Mouse (Mus musculus): Measurements from ENCODE around the gene Mgmt. TPM values are rescaled to one million over a fixed set of nuclear protein-coding genes. Genes with fewer than 3 reads are reported as not detected.

Gene Mgmt
- polyA plus RNA-seq, 2 experiments: 3.3 to 6.6 TPM

DNA sequence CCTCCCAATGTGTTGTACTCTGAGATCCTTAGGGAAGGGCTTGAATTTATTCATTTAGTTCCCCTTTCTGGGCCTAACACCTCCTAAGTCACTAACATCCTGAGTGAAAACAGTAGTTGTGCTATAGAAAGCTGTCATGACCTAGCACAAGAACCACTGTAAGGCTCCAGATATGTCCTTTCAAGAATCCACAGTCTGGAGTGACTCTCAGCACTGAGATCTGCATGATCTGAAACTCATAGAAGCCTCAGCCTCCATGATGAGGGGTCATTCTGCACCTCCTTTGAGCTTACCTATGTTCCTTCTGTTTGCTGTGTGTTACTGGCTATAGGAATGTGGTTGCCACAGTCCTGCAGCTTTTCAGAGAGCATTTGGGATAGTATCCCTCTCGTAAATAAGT, 200.1 kb downstream of the Mgmt start:
- ATAC-seq (ENCODE audit: low FRiP score, low read depth) (no peak), DNase-seq (ENCODE audit: low spot score) (no peak)
- Histone ChIP-seq H3K27ac (replicated peaks; ENCODE audit: low read depth, low read length) (no peak overlapping the region), H3K36me3 (ENCODE audit: control insufficient read depth, insufficient read depth, low read length) (no peaks in the 10 kb centered on the region), H3K4me3 (replicated peaks; ENCODE audit: low read length) (no peak overlapping the region), H3K9me3 (ENCODE audit: control insufficient read depth, low read length) (0 out of 2 replicates have a peak, but pooled peaks cover 3% of the 10 kb centered on the region), H3K4me2 (replicated peaks; ENCODE audit: low read depth, low read length, severe bottlenecking) (no peak overlapping the region), H3K27me3 (ENCODE audit: control insufficient read depth, insufficient read depth, low read length) (no peaks in the 10 kb centered on the region), H3K4me1 (ENCODE audit: control insufficient read depth, insufficient read depth, low read length) (peaks cover 11% of the 10 kb centered on the region), H3K9ac (ENCODE audit: low read depth, low read length, severe bottlenecking) (no peak overlapping the region)
- no peak for TF ChIP-seq POLR2A (IDR thresholded peaks at IDR 0.05; ENCODE audit: borderline replicate concordance, extremely low read depth, insufficient read depth, insufficient read length)
- 97% methylated on average over 1 of the region's 1 CpGs for WGBS

DNA sequence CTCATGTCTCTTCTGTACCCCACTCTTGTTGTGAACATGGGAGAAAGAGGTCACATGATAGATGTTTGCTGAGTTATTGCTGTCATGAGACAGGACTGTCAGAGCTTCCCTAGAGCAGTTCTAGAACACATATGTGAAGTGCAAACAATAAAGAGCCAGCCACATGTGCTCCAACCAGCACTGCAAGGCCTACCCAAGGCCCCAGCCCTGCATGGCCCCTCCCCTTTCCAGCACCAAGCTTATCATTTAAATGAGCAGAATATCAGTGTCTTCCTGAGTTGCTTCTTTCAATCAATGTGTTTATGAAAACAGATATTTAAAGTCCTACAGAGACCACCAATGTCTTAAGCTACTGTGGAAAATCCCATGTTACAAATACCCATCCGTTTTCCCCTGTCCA, 201.3 kb downstream of the Mgmt start:
- Histone ChIP-seq H3K27ac (replicated peaks; ENCODE audit: low read depth, low read length) (no peak overlapping the region), H3K4me2 (replicated peaks; ENCODE audit: low read depth, low read length, severe bottlenecking) (no peak overlapping the region), H3K9ac (ENCODE audit: low read depth, low read length, severe bottlenecking) (no peak overlapping the region), H3K9me3 (ENCODE audit: control insufficient read depth, low read length) (0 out of 2 replicates have a peak, but pooled peaks cover 3% of the 10 kb centered on the region), H3K4me1 (ENCODE audit: control insufficient read depth, insufficient read depth, low read length) (peaks cover 8% of the 10 kb centered on the region), H3K27me3 (ENCODE audit: control insufficient read depth, insufficient read depth, low read length) (no peaks in the 10 kb centered on the region), H3K4me3 (replicated peaks; ENCODE audit: low read length) (no peak overlapping the region), H3K36me3 (ENCODE audit: control insufficient read depth, insufficient read depth, low read length) (no peaks in the 10 kb centered on the region)
- DNase-seq (ENCODE audit: low spot score) (no peak), ATAC-seq (ENCODE audit: low FRiP score, low read depth) (no peak)
- no peak for TF ChIP-seq POLR2A (IDR thresholded peaks at IDR 0.05; ENCODE audit: borderline replicate concordance, extremely low read depth, insufficient read depth, insufficient read length)
- WGBS: 100% methylated on average over 1 of the region's 1 CpGs

DNA sequence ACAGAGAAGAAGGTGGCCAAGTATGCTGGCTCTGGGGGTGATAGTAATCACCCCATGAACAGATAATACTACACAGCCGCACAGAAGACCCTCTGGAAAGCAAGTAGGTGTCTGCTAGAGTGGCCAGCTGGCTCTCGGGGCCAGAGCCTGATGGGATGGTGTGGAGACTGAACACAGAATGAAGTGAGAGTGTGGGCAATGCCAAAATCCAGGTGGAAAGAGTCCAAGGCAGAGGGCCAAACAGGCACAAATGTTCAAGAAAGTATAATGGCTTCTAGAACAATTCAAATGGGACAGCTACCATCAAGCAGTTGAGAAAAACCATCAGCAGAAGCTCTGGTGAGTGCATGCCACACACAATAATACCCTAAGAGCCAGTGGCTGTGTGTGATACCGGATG, 205.4 kb downstream of the Mgmt start:
- H3K9me3 ChIP-seq (ENCODE audit: control insufficient read depth, low read length): 0 out of 2 replicates have a peak, but pooled peaks cover 3% of the 10 kb centered on the region
- H3K27ac ChIP-seq (replicated peaks; ENCODE audit: low read depth, low read length): no peak overlapping the region
- 73% methylated on average over 3 of the region's 3 CpGs for WGBS
- ATAC-seq (ENCODE audit: low FRiP score, low read depth) (no peak), DNase-seq (ENCODE audit: low spot score) (no peak)
- H3K4me3 ChIP-seq (replicated peaks; ENCODE audit: low read length): no peak overlapping the region
- H3K27me3 ChIP-seq (ENCODE audit: control insufficient read depth, insufficient read depth, low read length): no peaks in the 10 kb centered on the region
- H3K4me2 ChIP-seq (replicated peaks; ENCODE audit: low read depth, low read length, severe bottlenecking): no peak overlapping the region
- no peaks in the 10 kb centered on the region for H3K36me3 ChIP-seq (ENCODE audit: control insufficient read depth, insufficient read depth, low read length)
- no peak overlapping the region for H3K9ac ChIP-seq (ENCODE audit: low read depth, low read length, severe bottlenecking)
- no peaks in the 10 kb centered on the region for H3K4me1 ChIP-seq (ENCODE audit: control insufficient read depth, insufficient read depth, low read length)
- TF ChIP-seq POLR2A (IDR thresholded peaks at IDR 0.05; ENCODE audit: borderline replicate concordance, extremely low read depth, insufficient read depth, insufficient read length): no peak

DNA sequence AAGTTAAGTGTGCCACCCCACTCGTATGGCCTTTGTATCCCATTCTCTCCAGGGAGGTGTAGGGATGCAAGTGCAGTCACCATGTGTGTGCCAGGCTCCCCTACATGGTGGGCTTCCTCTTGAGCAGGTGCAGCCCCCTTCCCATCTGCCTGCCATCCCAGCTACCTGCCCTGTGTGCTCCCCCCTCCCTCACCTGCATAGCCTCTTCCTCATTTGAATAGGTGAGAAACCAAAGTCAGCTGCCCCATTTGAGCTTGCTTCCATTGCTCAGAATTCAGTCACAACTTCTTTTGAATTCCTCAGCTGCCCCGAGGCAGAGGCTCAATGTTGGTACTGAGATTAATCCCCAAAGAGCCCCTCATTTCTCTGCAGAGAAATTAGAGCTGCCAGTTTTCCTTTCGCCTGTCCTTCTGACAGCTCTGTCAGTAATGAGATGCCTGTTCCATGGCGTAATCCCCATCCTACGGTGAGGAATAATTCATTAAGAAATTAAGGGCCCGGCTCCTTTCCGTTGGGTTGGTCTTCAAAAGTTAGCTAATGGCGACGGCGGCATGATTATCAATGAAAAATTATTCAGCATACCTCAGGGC, 208.3 kb downstream of the Mgmt start:
- no peaks in the 10 kb centered on the region for H3K27me3 ChIP-seq (ENCODE audit: control insufficient read depth, insufficient read depth, low read length)
- H3K4me2 ChIP-seq (replicated peaks; ENCODE audit: low read depth, low read length, severe bottlenecking): no peak overlapping the region
- 84% methylated on average over 10 of the region's 10 CpGs for WGBS
- no peak overlapping the region for H3K9ac ChIP-seq (ENCODE audit: low read depth, low read length, severe bottlenecking)
- DNase-seq (ENCODE audit: low spot score): no peak
- H3K36me3 ChIP-seq (ENCODE audit: control insufficient read depth, insufficient read depth, low read length): no peaks in the 10 kb centered on the region
- no peak for TF ChIP-seq POLR2A (IDR thresholded peaks at IDR 0.05; ENCODE audit: borderline replicate concordance, extremely low read depth, insufficient read depth, insufficient read length)
- no peaks in the 10 kb centered on the region for H3K9me3 ChIP-seq (ENCODE audit: control insufficient read depth, low read length)
- no peak overlapping the region for H3K27ac ChIP-seq (replicated peaks; ENCODE audit: low read depth, low read length)
- no peak for ATAC-seq (ENCODE audit: low FRiP score, low read depth)
- no peak overlapping the region for H3K4me3 ChIP-seq (replicated peaks; ENCODE audit: low read length)
- no peaks in the 10 kb centered on the region for H3K4me1 ChIP-seq (ENCODE audit: control insufficient read depth, insufficient read depth, low read length)

DNA sequence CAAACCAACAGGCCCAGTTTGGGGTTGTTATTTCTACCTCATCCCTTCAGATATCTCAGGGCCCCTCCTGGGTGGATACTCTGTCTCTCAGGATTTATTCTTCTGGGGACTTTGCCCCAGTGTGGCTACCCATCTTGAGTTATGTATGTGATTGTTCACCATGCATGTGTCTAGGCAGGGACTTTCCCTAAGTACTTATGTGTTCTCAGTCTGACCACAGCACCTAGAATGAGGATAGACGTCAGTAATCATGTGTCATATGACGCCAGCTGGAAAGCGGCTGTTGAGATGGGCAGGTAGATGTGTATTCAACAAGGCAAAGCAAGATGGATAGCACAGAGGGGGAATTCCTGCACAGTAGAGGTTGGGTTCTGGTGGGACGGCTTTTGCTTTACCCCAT, 217.7 kb downstream of the Mgmt start:
- 92% methylated on average over 4 of the region's 4 CpGs for WGBS
- H3K9me3 ChIP-seq (ENCODE audit: control insufficient read depth, low read length): peaks cover 12% of the 10 kb centered on the region; the same call in 1 of the 2 replicates
- H3K4me2 ChIP-seq (replicated peaks; ENCODE audit: low read depth, low read length, severe bottlenecking): no peak overlapping the region
- DNase-seq (ENCODE audit: low spot score) (no peak), ATAC-seq (ENCODE audit: low FRiP score, low read depth) (no peak)
- no peak overlapping the region for H3K4me3 ChIP-seq (replicated peaks; ENCODE audit: low read length)
- H3K9ac ChIP-seq (ENCODE audit: low read depth, low read length, severe bottlenecking): no peak overlapping the region
- TF ChIP-seq POLR2A (IDR thresholded peaks at IDR 0.05; ENCODE audit: borderline replicate concordance, extremely low read depth, insufficient read depth, insufficient read length): no peak
- H3K27ac ChIP-seq (replicated peaks; ENCODE audit: low read depth, low read length): no peak overlapping the region
- no peaks in the 10 kb centered on the region for H3K27me3 ChIP-seq (ENCODE audit: control insufficient read depth, insufficient read depth, low read length)
- no peaks in the 10 kb centered on the region for H3K4me1 ChIP-seq (ENCODE audit: control insufficient read depth, insufficient read depth, low read length)
- no peaks in the 10 kb centered on the region for H3K36me3 ChIP-seq (ENCODE audit: control insufficient read depth, insufficient read depth, low read length)

All from limb, embryonic 14.5 days (tissue).